Mouse (Mus musculus) liver, embryonic 14.5 days (tissue): Measurements from ENCODE around the gene Pwwp2b.

Experiments
- CTCF ChIP-seq: IDR thresholded peaks from 2 replicates; pipeline ENCODE4 v1.5.1; 2016; ENCODE audit warnings: antibody characterized with exemption, low read depth, control low read depth
- EP300 ChIP-seq: IDR thresholded peaks from 2 replicates; pipeline ENCODE4 v1.6.1; 2016; ENCODE audit warnings: antibody characterized with exemption, low read depth

DNA sequence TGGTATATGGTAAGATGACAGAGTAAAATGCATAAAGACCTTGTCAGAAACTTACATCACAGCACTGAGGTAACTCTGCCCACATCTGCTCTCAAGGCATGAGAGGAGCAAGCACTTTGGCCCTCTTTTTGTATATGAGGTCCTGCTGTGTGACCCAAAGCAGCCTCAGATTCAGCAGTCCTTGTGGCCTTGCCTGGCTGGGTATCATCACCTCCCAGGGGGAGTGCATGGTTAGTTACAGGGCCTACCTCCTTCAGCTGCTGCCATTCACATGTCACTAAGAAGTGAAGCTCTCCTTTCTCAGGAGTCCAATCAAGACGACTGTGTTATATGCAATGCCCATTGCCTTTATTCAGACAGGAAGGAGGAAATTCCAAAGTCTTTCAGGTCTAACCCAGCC is 32.8 kb upstream of the Pwwp2b start:
- TF ChIP-seq CTCF: no peak
- TF ChIP-seq EP300: no peak
